Comparison of ENCODE assay signal across 8 mouse cellular contexts in the genomic region with DNA sequence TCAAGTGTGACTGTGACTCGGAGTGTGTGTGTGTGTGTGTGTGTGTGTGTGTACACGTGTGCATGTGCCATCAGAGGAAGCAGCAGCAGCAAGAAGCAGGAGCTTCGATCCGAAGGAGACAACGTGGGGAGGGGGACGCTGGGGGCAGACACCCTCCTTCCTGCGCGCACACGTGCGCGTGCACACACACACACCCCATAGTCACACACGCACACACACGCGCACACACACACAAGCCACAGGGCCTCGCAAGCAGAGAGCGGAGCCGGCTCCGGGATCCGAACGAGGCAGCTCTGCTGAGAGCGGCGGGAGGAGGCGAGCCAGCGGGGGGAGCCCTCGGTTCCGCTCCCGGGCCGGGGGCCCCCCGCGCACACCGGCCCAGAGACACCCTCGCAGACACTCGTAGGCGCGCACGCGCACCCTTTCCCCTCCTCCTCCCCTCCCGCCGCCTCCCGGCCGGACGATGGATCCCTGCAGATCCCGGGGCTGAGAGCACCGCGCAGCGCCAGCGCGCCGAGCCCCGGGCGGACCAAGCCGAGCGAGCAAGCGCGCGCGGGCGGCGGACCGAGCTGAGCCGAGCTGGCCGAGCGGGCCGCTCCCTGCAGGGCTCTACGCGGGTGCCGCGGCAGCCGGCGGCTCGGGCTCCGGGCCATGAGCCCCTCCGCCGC. TPM values are rescaled to one million over a fixed set of nuclear protein-coding genes. Genes with fewer than 3 reads are reported as not detected.
DNase-seq lines count a peak whose midpoint lies in the region; ATAC-seq and TF ChIP-seq lines count a peak whose summit lies in the region.

A gene (plus strand): TSS at position 215 of the 668 bp plus-strand sequence.

- peaks cover 8% of the 10 kb centered on the region; the same call in 1 of the 2 replicates for H3K36me3 ChIP-seq in forebrain, postnatal 0 days (ENCODE audit: insufficient read depth)
- no peaks in the 10 kb centered on the region for H3K36me3 ChIP-seq in lung, embryonic 15.5 days

- H3K4me3 ChIP-seq in forebrain, postnatal 0 days (ENCODE audit: low read depth, low read length) = peak within 1 kb of the TSS; percentile 86
- peak within 1 kb of the TSS; percentile 51 for H3K4me3 ChIP-seq in lung, embryonic 15.5 days

- peak within 1 kb of the TSS; percentile 91 for H3K27ac ChIP-seq in forebrain, postnatal 0 days (ENCODE audit: low read depth, low read length)
- no peak within 1 kb of the TSS for H3K27ac ChIP-seq in lung, embryonic 15.5 days

- H3K4me1 ChIP-seq in forebrain, postnatal 0 days (ENCODE audit: insufficient read depth) = peaks cover 32% of the 10 kb centered on the region
- peaks cover 13% of the 10 kb centered on the region for H3K4me1 ChIP-seq in lung, embryonic 15.5 days

- ATAC-seq in forebrain, postnatal 0 days = peak; percentile 73
- peak; percentile 58; the same call in 1 of the 2 replicates for ATAC-seq in lung, embryonic 15.5 days (ENCODE audit: borderline replicate concordance, extremely low read depth, low FRiP score, low TSS enrichment)
- no peak for ATAC-seq in monocyte, adult 5-6 weeks (replicated peaks; ENCODE audit: insufficient number of reproducible peaks, low FRiP score, low TSS enrichment, poor library complexity, severe bottlenecking)

- WGBS in forebrain, postnatal 0 days = 5% methylated on average over 61 of the region's 74 CpGs
- 1% methylated on average over 51 of the region's 74 CpGs for WGBS in lung, embryonic 15.5 days

- H3K4me2 ChIP-seq in forebrain, postnatal 0 days (ENCODE audit: low read depth) = peak within 1 kb of the TSS; percentile 74
- H3K4me2 ChIP-seq in lung, embryonic 15.5 days = peak within 1 kb of the TSS; percentile 98

- H3K27me3 ChIP-seq in forebrain, postnatal 0 days (ENCODE audit: insufficient read depth, low read length) = no peaks in the 10 kb centered on the region
- peaks cover 71% of the 10 kb centered on the region for H3K27me3 ChIP-seq in lung, embryonic 15.5 days

- peak within 1 kb of the TSS; percentile 92 for H3K9ac ChIP-seq in forebrain, postnatal 0 days
- peak within 1 kb of the TSS; percentile 34 for H3K9ac ChIP-seq in lung, embryonic 15.5 days

- peak; percentile 38 for DNase-seq in ES-CJ7 (ENCODE audit: low read depth, low spot score)
- DNase-seq in cerebellum, adult 11 months = peak; percentile 83
- peak; percentile 86 for DNase-seq in forebrain, postnatal 0 days
- DNase-seq in heart, postnatal 4 days = peak; percentile 73
- DNase-seq in layer of hippocampus, postnatal 10 days (ENCODE audit: low spot score in 2 of 2) = peak; percentile 72 to 83
- DNase-seq in retina, postnatal 1 day = peak; percentile 82

- no peak; the same call in 1 of the 2 replicates for TF ChIP-seq CTCF in forebrain, postnatal 0 days (IDR thresholded peaks at IDR 0.05; ENCODE audit: low read depth)

- H3K9me3 ChIP-seq in forebrain, postnatal 0 days (ENCODE audit: low read length) = no peaks in the 10 kb centered on the region
- no peaks in the 10 kb centered on the region for H3K9me3 ChIP-seq in lung, embryonic 15.5 days

RNA-seq across cellular contexts. Expression of the gene that starts here (rescaled TPM):
- total RNA-seq in forebrain, postnatal 0 days (2014; rRNA removed) = 81.9 and 99.1 TPM in 2 replicates
- polyA plus RNA-seq in forebrain, postnatal 0 days (2015; fragmentation: Nextera tagmentation; extraction: Ambion mirVana) = 24.7 and 28.1 TPM in 2 replicates
- total RNA-seq in heart, postnatal 4 days (2021) = 1 to 10 TPM in 1 of 2 experiments, under 1 TPM in 1; 0.77 to 1.0 TPM
- total RNA-seq in layer of hippocampus, postnatal 10 days (2021) = 10 to 100 TPM; 50.7 to 54.6 TPM
- 1.4 and 1.8 TPM in 2 replicates for polyA plus RNA-seq in lung, embryonic 15.5 days (2015; fragmentation: Nextera tagmentation; extraction: Ambion mirVana)
- total RNA-seq in monocyte, adult 5-6 weeks (2017) = not detected in 3 replicates

Comparison
In these comparisons a context has a peak if more than half of its experiments do, and no peak if none do; other contexts are left out.
1. RNA of the gene that starts here (total RNA-seq): 81.9 to 99.1 TPM in forebrain, postnatal 0 days and 50.7 to 54.6 TPM in layer of hippocampus, postnatal 10 days; 0.77 to 1.0 TPM in heart, postnatal 4 days and not detected in monocyte, adult 5-6 weeks; every median in the first group is over 10 times any median in the second.
2. Peak in every context shown above with its lines, with median percentiles within 50 percentile points of each other: DNase-seq.